Mouse (Mus musculus): ENCODE data around the gene Xrcc6.

- TF ChIP-seq CTCF (IDR thresholded peaks at IDR 0.05; ENCODE audit: low read depth, low read length) (no peak), POLR2A (IDR thresholded peaks at IDR 0.05; ENCODE audit: extremely low read depth, insufficient read depth, low read length) (no peak)
Measured at GRCm38 (mm10) chr15:82087266-82087665, 99.6 kb downstream of the Xrcc6 start.
